In the genomic region with DNA sequence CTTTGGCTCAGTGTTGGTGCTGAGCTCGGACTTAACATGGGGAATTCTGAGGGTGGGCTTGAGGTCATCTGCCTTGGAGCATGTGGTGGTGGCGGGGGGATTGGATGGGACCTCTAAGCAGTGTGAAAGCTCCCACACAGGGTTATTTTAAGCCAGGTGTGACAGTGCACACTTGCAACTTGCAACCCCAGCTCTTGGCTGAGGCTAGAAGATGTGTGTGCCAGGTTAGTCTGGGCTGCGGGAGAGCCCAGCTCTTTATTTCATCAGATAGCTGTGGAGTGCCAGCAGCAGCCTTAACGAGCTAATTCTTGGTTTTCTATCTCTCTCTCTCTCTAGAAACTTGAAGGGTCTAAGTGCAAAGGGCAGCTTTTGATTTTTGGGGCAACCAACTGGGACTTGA, we compare ENCODE assay signal across 16 mouse cellular contexts. TPM values are rescaled to one million over a fixed set of nuclear protein-coding genes. Genes with fewer than 3 reads are reported as not detected.
DNase-seq lines count a peak whose midpoint lies in the region; ATAC-seq lines count a peak whose summit lies in the region.
"Had no signal": no experiment of that assay in that cellular context is flagged by ENCODE, and none has a peak within 500 bp of the region (broad histone marks: within the 10 kb centered on the region; RNA-seq: fewer than 3 reads in every experiment).

No protein-coding gene starts in this region.

- H3K9ac ChIP-seq in forebrain, embryonic 13.5 days: peak overlapping the region; percentile 45
- no peak overlapping the region for H3K9ac ChIP-seq in forebrain, embryonic 11.5 days (ENCODE audit: low read length)
- no peak overlapping the region for H3K9ac ChIP-seq in heart, embryonic 15.5 days
- H3K9ac ChIP-seq in neural tube, embryonic 12.5 days: 0 out of 2 replicates have a peak overlapping the region, but pooled peaks have one; percentile 3

- peaks cover 54% of the 10 kb centered on the region for H3K4me1 ChIP-seq in forebrain, embryonic 13.5 days
- H3K4me1 ChIP-seq in forebrain, embryonic 11.5 days (replicated peaks; ENCODE audit: control insufficient read depth, insufficient read depth, low read length): peaks cover 17% of the 10 kb centered on the region
- peaks cover 51% of the 10 kb centered on the region for H3K4me1 ChIP-seq in heart, embryonic 15.5 days (replicated peaks)
- peaks cover 51% of the 10 kb centered on the region for H3K4me1 ChIP-seq in neural tube, embryonic 12.5 days

- no peak for DNase-seq in forebrain, embryonic 11.5 days (ENCODE audit: low spot score)
- DNase-seq in heart, adult 9 months (ENCODE audit: low spot score in 2 of 2): no peak
- no peak for DNase-seq in neural tube, embryonic 10.5 days (ENCODE audit: extremely low spot score, low spot score)
- DNase-seq in cerebellum, postnatal 4 days (ENCODE audit: low spot score in 2 of 2): no peak
- DNase-seq: adrenal gland, adult 8-10 months; cerebellum, adult 8-10 months; kidney, adult 11 months; kidney, postnatal 25 days; right cerebral cortex, postnatal 25 days; thymus, postnatal 36 days had no signal

- no peaks in the 10 kb centered on the region for H3K9me3 ChIP-seq in forebrain, embryonic 13.5 days (replicated peaks)
- H3K9me3 ChIP-seq in forebrain, embryonic 11.5 days (ENCODE audit: control insufficient read depth, low read length): no peaks in the 10 kb centered on the region
- H3K9me3 ChIP-seq in heart, embryonic 15.5 days (replicated peaks): no peaks in the 10 kb centered on the region
- H3K9me3 ChIP-seq in neural tube, embryonic 12.5 days: no peaks in the 10 kb centered on the region

- no peaks in the 10 kb centered on the region for H3K27me3 ChIP-seq in forebrain, embryonic 13.5 days
- no peaks in the 10 kb centered on the region for H3K27me3 ChIP-seq in forebrain, embryonic 11.5 days (ENCODE audit: control insufficient read depth, insufficient read depth, low read length)
- H3K27me3 ChIP-seq in heart, embryonic 15.5 days: no peaks in the 10 kb centered on the region
- no peaks in the 10 kb centered on the region for H3K27me3 ChIP-seq in neural tube, embryonic 12.5 days (replicated peaks)

- ATAC-seq in forebrain, embryonic 13.5 days: no peak
- ATAC-seq in forebrain, embryonic 11.5 days (replicated peaks; ENCODE audit: low FRiP score): no peak
- ATAC-seq in heart, embryonic 15.5 days (replicated peaks; ENCODE audit: insufficient number of reproducible peaks, insufficient read depth, low FRiP score, low read depth): no peak
- ATAC-seq in neural tube, embryonic 12.5 days (ENCODE audit: low FRiP score, low read depth): no peak
- no peak for ATAC-seq in megakaryocyte, adult 5-6 weeks (ENCODE audit: poor library complexity, severe bottlenecking)

- H3K4me3 ChIP-seq in forebrain, embryonic 13.5 days: no peak overlapping the region
- no peak overlapping the region for H3K4me3 ChIP-seq in forebrain, embryonic 11.5 days (ENCODE audit: low read depth, low read length)
- H3K4me3 ChIP-seq in heart, embryonic 15.5 days: no peak overlapping the region
- no peak overlapping the region for H3K4me3 ChIP-seq in neural tube, embryonic 12.5 days

- H3K4me2 ChIP-seq in forebrain, embryonic 13.5 days: no peak overlapping the region
- H3K4me2 ChIP-seq in forebrain, embryonic 11.5 days (ENCODE audit: low read depth, low read length, severe bottlenecking): no peak overlapping the region
- no peak overlapping the region for H3K4me2 ChIP-seq in heart, embryonic 15.5 days
- no peak overlapping the region for H3K4me2 ChIP-seq in neural tube, embryonic 12.5 days (replicated peaks)

- no peak overlapping the region for H3K27ac ChIP-seq in forebrain, embryonic 13.5 days
- H3K27ac ChIP-seq in forebrain, embryonic 11.5 days (ENCODE audit: low read depth, low read length): no peak overlapping the region
- H3K27ac ChIP-seq in heart, embryonic 15.5 days: peak overlapping the region; percentile 60; the same call in 1 of the 2 replicates
- no peak overlapping the region for H3K27ac ChIP-seq in neural tube, embryonic 12.5 days

- WGBS in forebrain, embryonic 13.5 days: 81% methylated on average over 4 of the region's 4 CpGs
- WGBS in forebrain, embryonic 11.5 days: 77% methylated on average over 4 of the region's 4 CpGs
- 58% methylated on average over 4 of the region's 4 CpGs for WGBS in heart, embryonic 15.5 days
- 82% methylated on average over 4 of the region's 4 CpGs for WGBS in neural tube, embryonic 12.5 days

- H3K36me3 ChIP-seq in forebrain, embryonic 13.5 days (ENCODE audit: poor library complexity, severe bottlenecking): peaks cover 86% of the 10 kb centered on the region
- H3K36me3 ChIP-seq in forebrain, embryonic 11.5 days (ENCODE audit: control insufficient read depth, insufficient read depth, low read length): peaks cover 34% of the 10 kb centered on the region
- H3K36me3 ChIP-seq in heart, embryonic 15.5 days: peaks cover 33% of the 10 kb centered on the region
- H3K36me3 ChIP-seq in neural tube, embryonic 12.5 days: peaks cover 86% of the 10 kb centered on the region

RNA-seq across cellular contexts. Expression of gene Rcc2, which starts 7.3 kb away (rescaled TPM):
- polyA plus RNA-seq in forebrain, embryonic 13.5 days (2015; fragmentation: Nextera tagmentation; extraction: Ambion mirVana): 34.0 and 35.5 TPM in 2 replicates
- 91.6 and 100 TPM in 2 replicates for polyA plus RNA-seq in forebrain, embryonic 11.5 days (2014; fragmentation: Nextera tagmentation; extraction: Ambion mirVana)
- polyA plus RNA-seq in heart, embryonic 15.5 days (2015; fragmentation: Nextera tagmentation; extraction: Ambion mirVana): 13.9 and 24.6 TPM in 2 replicates
- polyA plus RNA-seq in neural tube, embryonic 12.5 days (2016; fragmentation: Nextera tagmentation; extraction: Ambion mirVana): 99.9 and 106 TPM in 2 replicates
- 30.3 and 37.4 TPM in 2 replicates for total RNA-seq in megakaryocyte, adult 5-6 weeks (2015)
- total RNA-seq in megakaryocyte, adult 5-6 weeks (2017): 50.8 and 57.3 TPM in 2 replicates

RNA-seq across cellular contexts. Expression of gene Padi6, which starts 34.8 kb away (rescaled TPM):
- not detected in 2 replicates for polyA plus RNA-seq in forebrain, embryonic 13.5 days (2015; fragmentation: Nextera tagmentation; extraction: Ambion mirVana)
- 0.08 TPM in 1 of 2 replicates, not detected in the other for polyA plus RNA-seq in forebrain, embryonic 11.5 days (2014; fragmentation: Nextera tagmentation; extraction: Ambion mirVana)
- 0.30 TPM in 1 of 2 replicates, not detected in the other for polyA plus RNA-seq in heart, embryonic 15.5 days (2015; fragmentation: Nextera tagmentation; extraction: Ambion mirVana)
- polyA plus RNA-seq in neural tube, embryonic 12.5 days (2016; fragmentation: Nextera tagmentation; extraction: Ambion mirVana): not detected in 2 replicates
- total RNA-seq in megakaryocyte, adult 5-6 weeks (2015): not detected in 2 replicates
- total RNA-seq in megakaryocyte, adult 5-6 weeks (2017): not detected in 2 replicates
- total RNA-seq: adrenal gland, adult 8-10 months; hematopoietic stem cell, adult 5-6 weeks; monocyte, adult 5-6 weeks had no signal

RNA-seq across cellular contexts. Expression of gene Arhgef10l, which starts 41.8 kb away (rescaled TPM):
- 20.2 and 22.0 TPM in 2 replicates for polyA plus RNA-seq in forebrain, embryonic 13.5 days (2015; fragmentation: Nextera tagmentation; extraction: Ambion mirVana)
- polyA plus RNA-seq in forebrain, embryonic 11.5 days (2014; fragmentation: Nextera tagmentation; extraction: Ambion mirVana): 23.3 and 23.6 TPM in 2 replicates
- 15.3 and 21.8 TPM in 2 replicates for polyA plus RNA-seq in heart, embryonic 15.5 days (2015; fragmentation: Nextera tagmentation; extraction: Ambion mirVana)
- 35.8 and 38.8 TPM in 2 replicates for polyA plus RNA-seq in neural tube, embryonic 12.5 days (2016; fragmentation: Nextera tagmentation; extraction: Ambion mirVana)
- 22.8 and 25.3 TPM in 2 replicates for total RNA-seq in megakaryocyte, adult 5-6 weeks (2015)
- total RNA-seq in megakaryocyte, adult 5-6 weeks (2017): 72.2 and 83.3 TPM in 2 replicates

Comparison
In these comparisons a context has a peak if more than half of its experiments do, and no peak if none do; other contexts are left out.
1. H3K9ac ChIP-seq: peak in forebrain, embryonic 13.5 days (single experiment) and neural tube, embryonic 12.5 days (single experiment); none in forebrain, embryonic 11.5 days (single experiment) and heart, embryonic 15.5 days (single experiment).